Mouse (Mus musculus): ENCODE measurements around the gene Kirrel3.

Gene Kirrel3

DNA sequence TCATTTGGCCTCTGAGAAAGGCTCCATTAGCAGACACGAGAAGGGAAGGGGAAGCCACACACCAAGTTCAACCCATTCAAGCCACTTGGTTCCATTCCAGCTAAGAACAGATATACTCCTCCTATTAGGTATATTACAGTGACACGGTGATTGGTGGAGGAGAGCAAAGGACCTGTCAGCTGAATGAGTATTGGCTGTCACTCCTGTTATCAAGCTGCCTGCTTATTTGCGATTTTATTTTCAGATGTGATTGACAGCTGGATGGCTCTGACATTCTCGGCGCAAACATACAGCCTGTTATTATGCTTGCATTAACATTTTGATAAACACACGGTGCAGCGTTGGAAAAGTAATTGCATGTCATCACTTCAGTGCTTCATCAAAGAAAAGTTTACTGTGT is 118.1 kb downstream of the Kirrel3 start:
- DNase-seq (ENCODE audit: low spot score): no peak

DNA sequence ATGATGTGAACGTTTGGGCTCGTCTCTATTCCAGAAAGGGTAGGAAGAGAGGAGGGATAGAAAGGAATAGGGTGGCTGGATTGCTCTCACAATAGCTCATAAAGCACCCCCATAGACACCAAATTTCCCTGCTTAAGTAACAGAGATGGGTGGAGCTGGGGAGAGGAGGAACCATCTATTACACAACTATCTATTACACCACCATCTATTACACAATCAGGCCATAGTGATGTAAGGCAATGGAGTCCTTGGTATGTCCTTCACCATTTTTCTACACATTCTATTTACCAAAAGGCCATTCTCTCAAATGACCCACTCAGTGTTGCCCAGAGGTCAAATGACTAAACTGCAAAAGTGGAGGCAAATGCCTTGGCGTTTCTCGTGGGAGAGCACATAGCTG is 119.2 kb downstream of the Kirrel3 start:
- no peak for DNase-seq (ENCODE audit: low spot score)

DNA sequence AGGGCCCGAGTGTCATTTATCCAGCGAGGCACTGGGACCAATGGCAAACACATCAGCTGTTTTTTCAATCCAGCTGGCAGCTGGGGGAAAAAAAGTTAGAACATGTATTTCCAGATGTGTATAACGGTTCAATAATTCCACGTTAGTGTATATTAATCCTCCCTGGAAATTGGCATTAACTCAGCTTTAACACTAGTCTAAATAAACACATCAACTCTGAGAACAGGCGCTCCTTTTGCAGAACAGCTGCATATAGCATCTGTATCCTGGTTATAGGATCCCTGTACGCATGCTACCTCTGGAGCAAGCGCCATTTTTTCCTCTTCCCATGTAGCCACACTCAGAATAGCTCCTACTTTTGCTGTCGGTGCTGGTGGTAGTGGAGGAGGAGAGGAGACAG is 119.8 kb downstream of the Kirrel3 start:
- no peak for DNase-seq (ENCODE audit: low spot score)

DNA sequence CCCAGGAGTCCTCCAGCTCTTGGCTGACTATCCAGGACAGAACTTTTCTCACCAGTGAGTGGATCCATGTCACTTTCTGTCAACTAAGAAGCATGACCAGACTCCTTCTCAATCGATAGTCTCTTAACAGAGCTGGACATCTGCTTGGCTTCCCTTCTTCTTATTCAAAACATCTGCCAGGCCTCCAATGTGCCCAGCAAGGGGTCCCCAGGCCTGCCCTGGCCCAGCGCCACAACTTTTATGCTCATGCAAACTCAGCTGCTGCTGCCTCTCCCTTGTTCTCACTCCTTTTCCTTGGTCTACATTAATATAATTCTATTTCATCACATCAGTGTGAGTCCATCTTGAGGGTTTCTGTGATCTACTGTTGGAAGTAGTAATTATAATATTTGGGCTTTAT is 122.3 kb downstream of the Kirrel3 start:
- DNase-seq (ENCODE audit: low spot score): no peak

DNA sequence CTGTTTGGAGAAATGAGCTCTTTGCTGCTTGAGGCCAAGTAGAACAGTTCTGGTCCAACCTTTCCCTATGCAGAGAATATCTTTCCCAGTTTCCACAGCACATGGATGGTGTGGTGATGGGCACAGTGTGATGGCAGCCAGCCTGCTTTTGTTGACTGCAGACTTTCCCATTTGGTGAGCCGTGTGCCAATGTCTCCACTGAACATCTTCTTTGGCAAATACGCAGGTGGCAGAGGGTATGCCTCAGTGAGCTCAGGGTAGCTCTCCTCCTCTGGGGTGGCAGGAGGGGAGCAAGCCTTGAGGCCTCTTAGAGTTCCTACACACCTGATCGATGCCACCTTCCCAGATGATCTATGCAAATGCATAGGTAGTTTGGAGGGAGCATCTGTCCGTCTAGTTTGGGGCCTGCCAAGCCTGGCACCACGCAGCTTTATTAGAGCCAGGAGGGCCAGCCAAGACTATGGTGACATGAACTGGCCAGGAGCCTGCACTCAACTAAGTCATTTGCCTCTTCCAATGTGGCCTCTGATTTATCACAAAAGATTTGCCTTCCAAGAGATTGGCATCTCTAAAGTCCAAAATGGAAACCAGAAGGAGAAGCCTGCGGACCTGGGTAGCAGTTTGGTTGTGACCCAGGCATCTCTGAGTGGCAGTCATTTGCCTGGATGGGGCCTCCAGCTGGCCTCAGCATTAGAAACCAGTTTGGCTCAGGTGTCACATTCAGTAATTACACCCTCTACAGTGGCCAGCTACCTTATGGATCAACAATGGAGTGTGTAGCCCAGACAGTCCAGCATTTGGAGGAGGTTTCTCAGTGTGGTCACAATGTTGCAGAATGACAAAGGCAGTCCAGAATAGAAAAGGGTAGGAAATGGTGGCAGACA is 127.4 kb downstream of the Kirrel3 start:
- no peak for DNase-seq (ENCODE audit: low spot score)

DNA sequence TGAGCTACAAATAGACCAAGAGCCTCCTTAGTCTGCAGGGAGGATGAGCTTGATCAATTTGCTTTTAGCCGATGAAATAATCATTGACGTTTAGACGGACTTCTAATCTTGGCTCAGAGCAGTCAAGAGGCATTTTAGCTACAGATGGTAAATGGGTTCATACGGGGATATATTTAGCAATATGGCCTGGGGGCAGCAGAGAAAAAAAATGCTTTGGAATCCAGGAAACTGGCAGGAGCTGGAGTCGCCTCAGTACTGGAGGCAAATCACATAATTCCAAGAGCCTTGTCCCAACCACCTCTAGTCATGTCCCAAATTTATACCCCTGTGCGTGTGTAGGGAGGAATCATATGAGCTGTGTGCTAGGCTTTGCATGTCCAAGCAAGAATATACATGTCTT is 132.4 kb downstream of the Kirrel3 start:
- DNase-seq (ENCODE audit: low spot score): no peak

DNA sequence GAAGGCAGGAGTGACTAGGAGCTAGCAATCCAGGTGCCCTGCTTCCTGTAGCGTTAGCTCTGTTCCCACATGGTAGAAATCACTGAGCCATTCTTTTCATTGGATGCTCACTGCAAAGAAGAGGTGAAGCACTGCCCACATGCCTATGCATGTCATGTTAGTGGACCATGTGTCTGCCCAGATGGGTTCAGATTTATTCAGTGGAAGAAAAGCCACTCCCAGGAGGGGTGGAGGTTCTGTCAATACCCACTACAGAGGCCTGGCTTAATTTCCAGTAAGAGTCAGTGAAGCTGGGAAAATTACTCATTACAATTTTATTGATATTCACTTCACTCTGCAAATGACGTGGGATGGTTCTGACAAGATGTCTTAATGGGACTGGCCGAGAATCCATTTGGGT is 134.2 kb downstream of the Kirrel3 start:
- no peak for DNase-seq (ENCODE audit: low spot score)

DNA sequence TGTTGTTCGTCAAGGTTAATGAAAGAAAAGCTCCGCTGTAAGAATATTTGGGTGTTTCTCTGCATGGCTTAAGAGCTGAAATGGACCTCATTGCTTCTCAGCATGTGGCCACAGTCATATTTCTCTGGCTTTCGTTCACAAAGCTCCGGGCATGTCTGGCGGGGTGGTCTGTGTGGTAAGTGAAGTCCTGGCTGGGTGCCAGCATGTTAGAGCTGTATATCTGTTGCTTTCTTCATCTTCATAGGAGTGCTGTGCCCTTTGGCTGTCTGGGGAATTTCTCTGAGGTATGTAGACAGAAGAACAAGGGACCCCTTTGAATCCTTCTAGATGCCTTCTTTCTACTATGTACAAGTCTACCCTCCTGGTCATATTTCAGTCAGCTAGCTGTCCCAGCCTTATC is 137.8 kb downstream of the Kirrel3 start:
- no peak for DNase-seq (ENCODE audit: low spot score)

DNA sequence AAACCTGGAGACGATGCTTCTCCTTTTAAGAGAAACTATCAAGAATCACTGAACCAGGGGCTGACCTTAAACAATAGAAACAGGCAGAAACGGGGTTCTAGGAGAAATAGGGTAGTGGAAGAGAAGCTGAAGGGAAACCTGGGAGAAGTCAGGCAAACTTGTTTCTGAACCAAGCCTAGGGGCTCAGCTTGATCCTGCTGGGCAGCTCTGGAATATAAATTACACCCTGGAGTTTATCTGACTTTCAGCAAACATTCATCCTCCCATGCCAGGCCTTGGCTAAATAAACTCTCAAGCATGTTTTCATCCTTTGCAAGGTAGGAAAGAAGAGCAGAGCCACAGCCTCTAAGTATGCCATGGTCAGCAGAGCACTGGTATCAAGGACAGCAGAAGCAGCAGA is 138.3 kb downstream of the Kirrel3 start:
- DNase-seq (ENCODE audit: low spot score): no peak

DNA sequence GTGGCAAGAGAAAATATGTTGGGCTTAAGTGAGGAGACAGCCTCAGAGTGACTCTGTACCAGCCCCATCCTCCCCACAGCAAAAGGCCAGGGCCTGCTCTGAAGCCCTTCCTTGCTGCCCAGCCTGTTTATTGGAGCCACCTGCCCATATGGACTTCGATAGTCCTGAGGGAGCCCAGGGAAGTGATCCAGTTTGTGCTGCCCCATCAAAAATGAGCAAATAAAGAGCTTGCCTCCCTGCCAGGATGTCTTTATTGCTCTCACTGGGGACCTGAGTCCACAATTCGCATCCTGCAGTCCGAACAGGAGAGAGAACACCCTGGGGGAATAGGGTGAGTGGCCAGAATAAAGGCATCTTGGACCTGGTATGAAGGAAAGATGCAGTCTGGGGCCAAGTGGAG is 143.1 kb downstream of the Kirrel3 start:
- no peak for DNase-seq (ENCODE audit: low spot score)

DNA sequence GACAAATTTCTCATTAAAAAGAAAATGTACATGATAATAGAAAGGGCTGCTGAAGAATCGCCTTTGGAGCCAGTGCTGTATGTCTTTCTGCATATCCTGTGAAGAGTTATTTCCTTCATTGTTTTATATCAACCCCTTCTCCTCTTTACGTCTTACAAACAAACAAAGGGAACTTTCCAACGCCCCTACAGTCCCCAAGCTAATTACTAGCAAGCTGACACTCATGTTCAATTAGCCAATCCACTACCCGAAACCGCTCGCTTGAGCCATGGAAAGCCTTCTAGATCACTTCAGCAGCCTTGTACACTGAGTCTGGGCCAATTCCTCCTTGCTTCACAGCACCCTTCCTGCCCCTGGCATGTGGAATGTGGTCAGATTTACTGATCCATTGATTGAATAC is 150.0 kb downstream of the Kirrel3 start:
- no peak for DNase-seq (ENCODE audit: low spot score)

DNA sequence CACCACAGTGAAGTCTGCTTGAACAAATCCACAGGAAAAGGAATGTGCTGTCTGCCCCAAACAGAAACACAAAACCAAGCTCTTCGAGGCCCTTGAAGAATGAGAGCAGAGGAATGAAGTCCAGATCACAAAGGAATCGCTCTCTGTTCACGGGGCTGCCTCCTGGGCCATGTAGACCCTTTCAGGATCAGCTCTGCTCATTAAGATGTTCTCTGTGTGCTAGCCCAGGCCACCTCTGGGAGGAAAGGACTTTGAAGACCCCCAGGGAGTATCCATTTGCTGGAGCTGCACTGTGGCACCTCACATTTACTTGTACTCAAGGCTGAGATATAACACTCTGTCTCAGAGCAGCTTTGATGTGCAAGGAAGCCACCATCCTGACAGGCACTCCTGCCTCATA is 158.2 kb downstream of the Kirrel3 start:
- DNase-seq (ENCODE audit: low spot score): no peak

DNA sequence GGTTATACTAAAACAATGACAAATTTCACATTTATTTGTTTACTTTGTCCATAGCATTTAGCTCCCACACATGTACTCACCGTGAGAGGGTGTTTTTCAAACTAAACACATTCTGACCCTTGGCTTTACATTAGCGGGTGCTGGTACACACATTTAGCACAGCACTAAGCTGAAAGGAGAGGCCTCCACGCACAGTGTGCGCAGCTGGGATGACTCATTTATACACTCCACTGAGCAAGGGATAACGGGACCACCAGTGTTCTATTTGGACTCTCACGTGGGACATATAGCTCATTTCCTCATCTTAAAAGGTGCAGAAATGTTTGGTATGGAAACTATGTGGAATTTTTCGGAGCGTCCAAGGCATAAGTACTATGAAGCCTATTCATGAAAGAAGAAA is 158.7 kb downstream of the Kirrel3 start:
- DNase-seq (ENCODE audit: low spot score): no peak

DNA sequence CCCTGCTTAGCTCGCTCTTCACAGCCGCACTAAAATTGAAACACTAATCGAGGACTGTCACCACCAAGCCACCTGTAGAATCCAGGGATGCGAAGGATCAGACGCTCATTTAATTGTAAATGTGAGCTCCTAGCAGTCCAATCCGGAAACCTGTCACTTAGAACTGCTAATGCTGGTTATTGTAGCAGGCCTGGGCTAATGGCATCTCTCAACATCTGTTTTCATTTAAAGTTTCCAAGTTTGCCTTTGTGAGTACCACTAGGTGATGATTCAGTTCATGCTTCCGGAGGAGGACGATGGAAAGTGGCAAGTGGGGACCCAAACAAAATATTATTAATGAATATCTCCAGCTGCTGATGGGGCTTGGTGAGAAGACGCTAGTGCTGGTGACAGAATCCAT is 161.1 kb downstream of the Kirrel3 start:
- DNase-seq (ENCODE audit: low spot score): no peak

DNA sequence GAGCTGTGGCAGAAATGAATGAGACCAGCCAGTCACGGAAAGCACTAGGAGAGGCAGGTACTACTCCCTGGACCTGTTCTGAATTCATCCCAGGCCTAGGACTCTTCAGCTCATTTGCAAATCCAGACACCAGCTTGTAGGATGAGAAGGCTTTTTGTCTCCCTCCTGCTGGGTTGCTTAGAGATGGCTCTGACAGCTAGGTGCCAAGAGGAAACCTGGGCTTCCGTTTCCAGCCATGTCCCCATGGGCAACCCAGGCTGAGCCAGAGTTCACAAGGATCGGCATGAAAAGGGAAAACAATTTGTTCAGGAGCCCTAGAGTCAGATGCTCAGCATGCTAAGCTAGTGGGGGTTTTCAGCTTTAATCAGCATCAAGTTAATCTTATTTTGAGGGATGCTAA is 166.6 kb downstream of the Kirrel3 start:
- DNase-seq (ENCODE audit: low spot score): no peak

DNA sequence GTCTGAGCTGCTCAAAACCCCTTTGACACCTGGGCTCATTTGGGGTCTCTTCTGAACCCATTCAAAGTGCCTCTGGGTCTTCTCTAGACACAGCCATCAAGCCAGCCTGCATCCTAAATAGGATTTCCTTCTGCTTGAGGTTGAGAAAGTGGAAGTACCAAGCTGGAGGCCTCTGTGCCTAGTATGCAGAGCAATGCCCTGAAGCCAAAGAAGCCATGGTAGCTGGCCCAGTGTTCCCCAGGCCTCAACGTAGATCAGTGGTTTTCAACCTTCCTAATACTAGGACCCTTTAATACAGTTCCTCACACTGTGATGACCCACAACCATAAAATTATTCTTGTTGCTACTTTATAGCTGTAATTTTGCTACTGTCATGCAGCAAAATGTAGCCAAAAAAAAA is 167.4 kb downstream of the Kirrel3 start:
- DNase-seq (ENCODE audit: low spot score): no peak

DNA sequence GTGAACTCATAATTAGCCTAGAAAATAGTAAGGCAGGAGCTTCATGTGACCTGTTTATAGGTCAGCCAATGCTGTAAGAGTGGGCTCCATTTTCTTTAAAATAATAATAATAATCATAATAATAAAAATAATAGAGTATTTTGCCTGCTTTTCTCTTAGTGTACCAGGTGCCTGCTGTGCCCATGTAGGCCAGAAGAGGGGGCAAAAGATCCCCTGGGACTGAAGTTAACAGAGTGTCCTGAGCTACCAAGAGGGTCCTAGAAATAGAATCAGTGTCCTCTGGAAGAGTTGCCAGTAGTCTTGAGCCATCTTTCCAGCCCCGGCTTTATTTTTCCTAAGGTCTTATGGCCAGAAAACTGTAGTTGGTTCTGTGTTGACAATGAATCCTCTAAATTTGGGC is 174.9 kb downstream of the Kirrel3 start:
- DNase-seq (ENCODE audit: low spot score): no peak

DNA sequence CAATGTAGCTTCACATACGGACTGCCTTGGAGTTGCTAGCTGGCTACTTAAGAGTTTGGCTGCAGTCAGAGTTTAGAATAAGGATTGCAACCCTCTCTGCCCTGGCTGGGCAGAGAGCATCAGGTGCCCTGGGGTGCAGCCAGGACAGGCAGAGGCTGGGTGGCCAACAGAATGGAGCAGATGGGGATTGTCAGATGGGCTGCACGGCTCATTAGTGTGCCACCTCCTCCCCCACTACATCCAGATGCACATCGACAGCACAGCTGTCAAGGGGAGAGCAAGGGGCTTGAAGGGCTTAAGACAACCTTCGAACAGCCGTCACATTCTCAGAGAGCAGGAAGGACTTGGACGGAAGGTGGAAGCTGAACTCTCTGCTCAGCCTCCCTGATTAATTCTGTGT is 177.7 kb downstream of the Kirrel3 start:
- DNase-seq (ENCODE audit: low spot score): no peak

DNA sequence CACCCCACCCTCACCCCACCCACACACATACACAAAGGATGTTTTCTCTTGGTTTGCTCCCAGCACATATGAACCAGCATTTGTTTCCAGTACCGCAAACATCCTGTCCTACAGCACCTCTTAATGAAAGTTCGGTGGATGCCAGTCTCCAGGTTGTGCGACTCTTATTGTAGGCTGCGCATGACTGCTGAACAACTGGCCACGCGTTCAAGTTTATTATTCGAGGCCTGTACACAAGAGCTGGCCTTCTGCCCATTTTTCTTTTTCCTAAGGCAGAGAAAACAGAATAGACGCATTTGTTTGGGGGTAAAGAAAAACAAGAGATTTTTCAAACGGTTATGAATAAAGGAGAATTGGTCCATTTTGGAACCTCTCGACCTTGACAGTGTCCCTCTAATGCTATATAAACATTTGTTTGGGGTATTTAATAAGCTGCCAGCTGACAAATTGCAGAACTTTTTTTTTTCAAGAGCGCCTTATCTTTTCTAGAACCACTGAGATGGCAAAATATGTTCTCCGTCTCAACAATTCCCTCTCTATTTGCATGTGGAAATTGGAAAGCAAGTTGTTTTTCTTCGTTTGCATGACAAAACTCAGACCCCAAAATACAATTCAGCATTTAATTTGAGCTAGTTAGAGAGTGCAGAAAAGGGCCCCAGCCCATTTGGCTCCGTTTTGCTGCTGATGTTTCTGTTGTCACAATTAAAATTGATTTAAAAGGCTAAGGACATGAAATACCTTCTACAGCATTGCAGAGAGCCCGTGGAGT is 179.9 kb downstream of the Kirrel3 start:
- no peak for DNase-seq (ENCODE audit: low spot score)

DNA sequence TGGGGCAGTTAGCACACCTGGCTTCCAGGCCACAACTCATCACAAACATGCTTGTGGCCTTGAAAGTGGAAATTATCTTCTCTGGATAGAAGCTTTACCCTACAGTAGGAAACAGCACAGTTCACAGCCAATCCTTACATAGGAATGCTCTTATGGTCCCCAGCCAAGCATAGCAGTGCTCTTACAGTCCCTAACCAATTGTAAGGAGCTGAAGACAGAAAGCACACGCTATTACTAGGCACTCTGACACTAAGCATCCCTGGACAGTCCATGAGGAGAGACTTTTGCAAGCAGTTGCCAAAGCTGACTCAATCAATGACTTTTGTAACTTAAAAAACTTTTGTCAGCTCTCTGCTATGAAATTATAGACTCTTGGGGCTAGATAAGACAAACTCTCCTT is 181.5 kb downstream of the Kirrel3 start:
- no peak for DNase-seq (ENCODE audit: low spot score)

DNA sequence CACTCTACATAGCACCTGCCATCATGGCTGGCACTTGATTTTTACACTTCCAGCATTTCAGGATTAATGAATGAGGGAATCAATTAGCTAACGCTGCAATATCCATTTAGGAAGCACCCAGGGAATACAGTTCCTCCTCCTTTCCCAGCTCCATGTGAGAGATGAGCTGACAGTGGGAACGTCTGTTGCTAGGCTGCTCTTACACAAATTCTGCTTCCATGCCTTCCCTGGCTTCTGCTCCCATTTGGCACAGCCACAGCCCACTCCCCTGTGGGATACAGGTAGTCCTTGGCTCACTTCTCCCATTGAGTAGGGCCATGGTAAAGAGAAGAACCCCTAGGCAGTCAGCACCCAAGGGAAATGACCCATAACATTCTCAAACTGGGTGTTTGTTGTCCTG is 185.2 kb downstream of the Kirrel3 start:
- no peak for DNase-seq (ENCODE audit: low spot score)

DNA sequence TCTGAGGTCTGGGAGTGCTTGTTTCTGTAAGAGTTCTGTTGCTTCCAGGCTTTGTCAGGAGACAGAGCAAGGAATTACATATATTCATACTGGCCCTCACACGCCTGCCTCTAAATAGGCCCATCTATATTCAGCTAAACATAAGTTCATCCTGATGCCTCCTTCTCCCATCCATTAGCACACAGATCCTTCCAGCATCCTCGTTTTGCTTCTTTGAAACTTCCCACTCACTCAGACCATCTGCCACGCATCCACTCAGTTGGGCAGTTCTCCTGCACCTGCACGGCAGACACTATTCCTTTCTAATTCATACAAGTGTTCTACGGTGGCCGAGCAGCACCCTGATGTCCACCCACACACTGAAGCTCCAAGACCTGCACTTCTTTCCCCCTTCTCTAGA is 201.1 kb downstream of the Kirrel3 start:
- no peak for DNase-seq (ENCODE audit: low spot score)

DNA sequence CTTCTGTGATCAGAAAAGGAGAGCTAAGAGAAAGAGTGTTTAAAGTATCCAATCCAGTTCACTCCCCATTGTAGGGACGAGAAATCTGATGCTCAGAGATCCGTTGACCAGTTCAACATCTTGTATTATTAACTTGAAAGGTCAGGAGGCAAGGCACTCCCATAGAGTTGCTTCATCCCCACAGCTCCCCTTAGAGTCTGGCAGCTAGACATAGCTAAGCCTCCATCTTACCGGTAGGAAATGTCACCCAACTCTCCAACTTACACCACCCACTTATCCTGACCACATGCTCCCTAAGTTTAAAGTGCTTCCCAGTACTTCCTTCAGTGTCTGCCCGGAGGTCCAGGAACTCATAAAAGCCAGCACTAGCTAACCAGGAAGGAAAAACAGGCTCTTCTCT is 202.7 kb downstream of the Kirrel3 start:
- no peak for DNase-seq (ENCODE audit: low spot score)

DNA sequence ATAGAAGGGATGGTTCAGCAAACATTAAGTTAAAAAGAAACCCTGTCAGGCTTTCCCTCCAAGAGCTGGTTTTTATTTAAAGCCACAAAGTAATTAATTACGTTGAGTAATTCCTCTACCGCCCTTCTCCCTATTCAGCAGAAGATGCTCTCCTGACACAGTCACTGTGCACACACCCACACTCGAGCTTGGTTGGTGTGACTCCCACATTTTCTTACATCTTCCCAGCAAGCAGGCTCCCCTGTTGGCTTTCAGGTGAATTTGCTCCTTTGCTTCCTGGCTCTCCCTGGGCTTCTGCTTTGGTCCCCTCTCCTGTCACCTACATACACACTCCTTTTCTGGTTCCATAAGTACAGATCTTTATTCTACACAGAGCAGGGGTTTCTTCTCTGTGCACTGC is 203.7 kb downstream of the Kirrel3 start:
- no peak for DNase-seq (ENCODE audit: low spot score)
